Mouse (Mus musculus): ENCODE measurements around the gene Ppp1r35.
A peak's percentile ranks its signal among the peaks of the same experiment; 100 is the strongest.

Ppp1r35 gene

GRCm38 (mm10) chr5:137828694-137829093 is 50.0 kb downstream of the Ppp1r35 start:
- peak; percentile 42 for DNase-seq (ENCODE audit: low spot score)
